Comparison of ENCODE assay signal across 29 mouse cellular contexts in genomic region chr19:33119947-33120346, GRCm38 (mm10).
DNase-seq lines count a peak whose midpoint lies in the region; ATAC-seq and TF ChIP-seq lines count a peak whose summit lies in the region.
"Had no signal": no experiment of that assay in that cellular context is flagged by ENCODE, and none has a peak within 500 bp of the region (broad histone marks: within the 10 kb centered on the region; RNA-seq: fewer than 3 reads in every experiment).

No protein-coding gene starts in this region.

- no peak for TF ChIP-seq POLR2A in bone marrow macrophage, adult 2 months (IDR thresholded peaks at IDR 0.05; ENCODE audit: borderline replicate concordance, low read depth, low read length)

- H3K27ac ChIP-seq in bone marrow macrophage, adult 2 months (ENCODE audit: insufficient read depth, low read depth, low read length): peak overlapping the region; percentile 48
- H3K27ac ChIP-seq: heart, adult 2 months; intestine, embryonic 15.5 days; kidney, postnatal 0 days; liver, embryonic 14.5 days; midbrain, embryonic 13.5 days; neural tube, embryonic 15.5 days; stomach, postnatal 0 days had no signal

- H3K4me1 ChIP-seq in bone marrow macrophage, adult 2 months (ENCODE audit: control insufficient read depth, insufficient read depth, low read length): peaks cover 15% of the 10 kb centered on the region
- H3K4me1 ChIP-seq: heart, embryonic 12.5 days; intestine, embryonic 15.5 days; midbrain, embryonic 13.5 days; neural tube, embryonic 15.5 days had no signal

- no peak overlapping the region for H3K4me3 ChIP-seq in bone marrow macrophage, adult 2 months (ENCODE audit: insufficient read depth, low read length)
- H3K4me3 ChIP-seq: heart, adult 2 months; heart, embryonic 12.5 days; intestine, embryonic 15.5 days; midbrain, embryonic 13.5 days; neural tube, embryonic 15.5 days had no signal

- peak; percentile 29 for DNase-seq in lung, postnatal 36 days
- no peak for DNase-seq in lung, postnatal 25 days (ENCODE audit: low spot score)
- DNase-seq in spleen, postnatal 36 days (ENCODE audit: low spot score in 2 of 2): peak; percentile 79 to 81
- DNase-seq in thymus, postnatal 0 days (ENCODE audit: low spot score): no peak
- no peak for DNase-seq in kidney, postnatal 4 days
- no peak for DNase-seq in kidney, postnatal 36 days
- DNase-seq: adrenal gland, adult 2 months; cerebellum, adult 8-10 months; cerebellum, postnatal 25 days; gastrocnemius, postnatal 25 days; kidney, adult 8-10 months; liver; lung, adult 2 months; lung, postnatal 10 days; right cerebral cortex, postnatal 25 days; thymus, adult 2 months had no signal

- ATAC-seq in megakaryocyte, adult 5-6 weeks (ENCODE audit: poor library complexity, severe bottlenecking): peak; percentile 79
- ATAC-seq: activated CD4-positive, CD25-positive, alpha-beta regulatory T cell, adult 4 months; forebrain, embryonic 14.5 days; hindbrain, embryonic 16.5 days; intestine, embryonic 15.5 days; midbrain, embryonic 13.5 days had no signal

- TF ChIP-seq CTCF in bone marrow macrophage, adult 2 months (IDR thresholded peaks at IDR 0.05; ENCODE audit: low read depth, low read length): no peak

Comparison
In these comparisons a context has a peak if more than half of its experiments do, and no peak if none do; other contexts are left out.
1. DNase-seq: peak in lung, postnatal 36 days (single experiment) and spleen, postnatal 36 days (2 of 2); none in lung, postnatal 25 days (single experiment), thymus, postnatal 0 days (single experiment), kidney, postnatal 4 days (0 of 2) and kidney, postnatal 36 days (0 of 2).